Mouse (Mus musculus) lung, postnatal 4 days (tissue): ENCODE measurements at regions not wholly inside any gene's neighbourhood (a gene's known extent, or its start where the extent isn't known, plus 50 kb on each side); places are given as distances from the start of the nearest gene placed in this dataset.

Experiments
- DNase-seq, 2 experiments: peaks; one replicate each; pipeline ENCODE4 v3.0.0; 2021

DNA sequence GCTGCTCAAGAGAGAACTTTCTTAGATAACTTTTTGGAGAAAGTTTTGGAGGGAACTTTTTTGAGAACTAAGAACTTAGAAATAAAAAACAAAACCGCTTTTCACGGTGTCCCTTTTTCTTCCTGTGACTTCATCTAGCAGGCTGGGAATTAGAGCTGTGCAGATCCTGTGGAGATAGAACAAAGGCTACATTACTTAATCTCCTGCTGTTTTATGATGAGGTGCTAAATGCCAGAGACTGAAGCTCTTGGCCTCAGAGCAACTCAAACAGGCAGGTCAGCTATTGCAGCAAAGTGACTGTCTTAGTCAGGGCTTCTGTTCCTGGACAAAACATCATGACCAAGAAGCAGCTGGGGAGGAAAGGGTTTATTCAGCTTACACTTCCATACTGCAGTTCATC, 157.3 kb downstream of the Pth2r start:
- no peak for DNase-seq

DNA sequence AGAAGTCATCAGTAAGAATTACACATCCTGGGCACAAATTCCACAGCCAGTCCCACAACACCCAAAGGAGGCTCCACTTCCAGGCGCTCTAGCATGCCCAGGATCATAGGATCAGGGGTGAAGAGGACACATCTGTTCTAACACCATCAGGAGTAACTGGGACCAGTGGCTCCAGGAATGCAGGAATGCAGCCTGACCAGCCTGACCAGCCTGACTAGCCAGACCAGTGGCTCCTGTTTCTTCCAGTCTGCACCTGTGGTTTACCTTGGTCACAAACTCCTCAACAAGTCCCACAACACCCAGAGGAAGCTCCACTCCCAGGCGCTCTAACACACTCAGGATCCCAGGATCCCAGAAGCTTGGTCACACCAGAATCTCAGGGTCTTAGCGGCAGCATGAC, 158.3 kb downstream of the Pth2r start:
- DNase-seq, result peak in 1 of 2 experiments; percentile 19
